Mouse (Mus musculus) lung, adult 18-20 months (tissue): ENCODE measurements around the gene Mdh2.

ENCODE experiments used
- DNase-seq, 2 experiments: peaks; one replicate each; pipeline ENCODE4 v3.0.0; 2022; ENCODE audit warnings: mixed read lengths in 2 of 2

Gene Mdh2

DNA sequence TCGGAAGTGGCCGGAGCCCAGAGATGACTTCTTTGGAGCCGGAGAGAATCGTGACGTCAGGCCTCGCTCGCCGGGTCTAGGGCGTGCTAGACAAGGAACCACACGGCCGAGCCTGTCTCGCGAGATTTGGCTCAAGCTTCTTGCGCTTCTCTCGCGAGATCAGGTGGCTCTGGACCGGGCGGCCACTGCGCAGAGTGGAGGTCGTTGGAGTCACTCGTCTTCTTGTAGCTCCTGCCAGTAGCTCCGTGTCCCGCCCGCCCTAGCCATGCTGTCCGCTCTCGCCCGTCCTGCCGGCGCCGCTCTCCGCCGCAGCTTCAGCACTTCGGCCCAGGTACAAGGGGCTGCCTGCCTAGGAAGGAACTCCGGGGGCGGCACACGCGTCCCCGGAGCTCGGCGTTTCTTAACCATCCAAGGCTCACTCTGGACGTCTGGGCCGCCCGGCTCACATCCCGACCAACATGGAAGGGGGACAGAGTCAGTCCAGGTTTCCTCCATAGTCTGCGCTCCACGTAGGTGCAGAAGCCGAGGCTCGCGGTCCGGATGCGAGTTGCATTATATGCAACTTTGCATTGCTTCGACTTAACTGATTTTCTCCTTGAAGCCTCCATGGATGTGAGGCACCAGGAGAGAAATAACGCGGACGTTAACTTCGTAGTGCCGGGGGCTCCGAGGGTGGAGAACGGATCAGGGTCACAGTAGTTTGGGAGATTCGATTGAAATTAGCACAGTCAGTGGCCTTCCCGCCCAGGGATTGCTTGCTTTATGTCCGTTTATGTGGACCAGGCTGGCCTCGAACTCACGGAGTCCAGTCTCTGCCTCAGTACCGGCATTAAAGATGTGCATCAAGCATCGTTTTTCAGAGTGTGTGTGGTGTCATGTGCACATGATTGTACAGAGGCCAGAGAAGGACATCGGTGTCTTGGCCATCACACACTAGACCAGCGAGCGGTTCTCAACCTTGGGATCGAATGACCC is at the start of gene Mdh2:
Gene Mdh2, plus strand, starts transcription at position 10 of the 975 bp plus-strand sequence.
- DNase-seq: peak; percentile 100

DNA sequence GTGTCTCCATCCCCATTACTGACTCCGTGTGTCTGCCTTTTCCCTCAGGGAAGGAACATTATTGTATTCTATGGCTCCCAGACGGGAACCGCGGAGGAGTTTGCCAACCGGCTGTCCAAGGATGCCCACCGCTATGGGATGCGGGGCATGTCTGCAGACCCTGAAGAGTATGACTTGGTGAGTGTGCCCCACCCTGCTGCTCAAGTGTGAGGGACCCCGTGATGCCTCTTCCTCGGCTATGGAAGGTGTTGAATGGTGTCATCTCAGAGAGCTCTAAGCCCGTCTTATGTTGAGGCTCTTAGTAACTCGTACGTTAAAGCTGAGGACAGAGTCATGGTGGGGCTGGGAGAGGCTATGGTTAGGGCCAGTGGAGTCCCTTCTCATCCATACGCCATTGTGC is 48.9 kb upstream of the Mdh2 start:
- no peak for DNase-seq

DNA sequence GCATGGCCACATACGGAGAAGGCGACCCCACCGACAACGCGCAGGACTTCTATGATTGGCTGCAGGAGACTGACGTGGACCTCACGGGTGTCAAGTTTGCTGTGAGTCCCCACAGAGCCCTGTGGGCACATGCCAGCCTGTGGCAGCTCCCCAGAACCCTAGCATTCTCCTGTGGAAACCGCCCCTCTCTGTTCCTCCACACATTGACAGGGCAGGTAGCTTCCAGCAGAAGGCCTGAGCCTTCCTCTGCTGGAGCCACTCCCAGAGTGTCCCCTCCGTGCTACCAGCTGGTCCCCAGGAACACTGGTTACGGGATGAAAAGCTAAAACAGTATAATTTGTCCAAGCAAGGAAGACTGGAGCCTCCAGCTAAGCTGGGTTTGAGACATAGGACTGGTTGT is 48.0 kb upstream of the Mdh2 start:
- DNase-seq: no peak

DNA sequence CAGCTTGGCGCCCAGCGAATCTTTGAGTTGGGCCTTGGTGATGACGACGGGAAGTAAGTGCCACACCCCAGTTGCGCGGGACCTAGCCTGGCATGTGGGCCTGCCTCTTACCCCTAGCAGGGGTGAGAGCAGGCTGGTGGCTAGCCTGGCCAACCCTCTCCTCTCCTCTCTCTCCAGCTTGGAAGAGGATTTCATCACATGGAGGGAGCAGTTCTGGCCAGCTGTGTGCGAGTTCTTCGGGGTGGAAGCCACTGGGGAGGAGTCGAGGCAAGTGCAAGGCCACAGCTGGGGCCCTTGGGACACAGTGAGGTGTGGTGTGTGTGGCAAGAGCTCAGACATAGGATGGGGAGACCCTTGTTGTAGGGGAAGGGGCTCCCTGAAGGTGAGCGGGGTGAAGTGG is 47.4 kb upstream of the Mdh2 start:
- no peak for DNase-seq

DNA sequence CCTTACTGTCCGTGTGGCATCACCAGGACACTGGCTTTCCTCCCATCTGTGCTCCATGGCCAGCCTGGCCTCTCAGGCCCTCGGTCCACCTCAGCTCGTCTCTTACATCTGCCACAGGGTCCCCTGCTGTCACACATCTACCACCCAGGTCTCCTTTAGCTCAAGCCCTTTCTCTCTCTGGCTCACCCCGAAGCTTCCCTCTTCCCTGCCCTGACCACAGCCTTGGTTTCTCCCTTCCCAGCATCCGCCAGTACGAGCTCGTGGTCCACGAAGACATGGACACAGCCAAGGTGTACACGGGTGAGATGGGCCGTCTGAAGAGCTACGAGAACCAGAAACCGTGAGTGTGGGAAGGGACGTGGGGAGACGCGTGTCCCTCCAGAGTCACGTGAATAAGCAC is 47.0 kb upstream of the Mdh2 start:
- DNase-seq: no peak

DNA sequence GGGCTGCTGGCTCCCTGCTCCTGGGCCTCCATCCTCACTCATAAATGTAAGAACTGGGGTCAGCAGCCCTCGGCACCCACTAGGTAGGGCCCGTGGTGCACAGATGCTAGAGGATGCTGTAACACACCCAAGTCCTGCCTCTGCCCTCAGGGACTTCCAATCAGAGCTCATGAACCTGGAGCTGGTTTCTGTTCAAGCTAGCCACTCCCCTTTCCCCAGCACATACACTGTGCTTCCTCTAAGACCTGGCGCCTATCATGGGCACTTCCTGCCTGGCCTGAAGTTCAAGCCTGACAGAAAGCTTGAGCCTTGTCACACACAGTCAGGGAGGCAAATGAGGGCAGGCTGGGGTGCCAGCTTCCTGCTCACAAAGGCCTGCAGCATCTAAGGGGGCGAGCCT is 45.2 kb upstream of the Mdh2 start:
- DNase-seq: no peak

DNA sequence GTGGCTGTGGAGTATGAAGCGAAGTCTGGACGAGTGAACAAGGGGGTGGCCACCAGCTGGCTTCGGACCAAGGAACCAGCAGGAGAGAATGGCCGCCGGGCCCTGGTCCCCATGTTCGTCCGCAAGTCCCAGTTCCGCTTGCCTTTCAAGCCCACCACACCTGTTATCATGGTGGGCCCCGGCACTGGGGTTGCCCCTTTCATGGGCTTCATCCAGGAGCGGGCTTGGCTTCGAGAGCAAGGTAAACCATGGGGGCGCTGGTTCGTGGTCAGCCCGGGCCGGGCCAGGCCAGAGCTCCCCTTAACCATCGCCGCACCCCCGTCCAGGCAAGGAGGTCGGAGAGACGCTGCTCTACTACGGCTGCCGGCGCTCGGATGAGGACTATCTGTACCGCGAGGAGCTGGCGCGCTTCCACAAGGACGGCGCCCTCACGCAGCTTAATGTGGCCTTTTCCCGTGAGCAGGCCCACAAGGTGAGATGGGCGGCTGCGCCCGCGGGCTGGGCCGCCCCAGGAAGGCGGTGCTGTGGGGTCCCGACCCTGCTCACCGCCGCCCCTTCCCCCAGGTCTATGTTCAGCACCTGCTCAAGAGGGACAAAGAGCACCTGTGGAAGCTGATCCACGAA is 44.1 kb upstream of the Mdh2 start:
- no peak for DNase-seq

DNA sequence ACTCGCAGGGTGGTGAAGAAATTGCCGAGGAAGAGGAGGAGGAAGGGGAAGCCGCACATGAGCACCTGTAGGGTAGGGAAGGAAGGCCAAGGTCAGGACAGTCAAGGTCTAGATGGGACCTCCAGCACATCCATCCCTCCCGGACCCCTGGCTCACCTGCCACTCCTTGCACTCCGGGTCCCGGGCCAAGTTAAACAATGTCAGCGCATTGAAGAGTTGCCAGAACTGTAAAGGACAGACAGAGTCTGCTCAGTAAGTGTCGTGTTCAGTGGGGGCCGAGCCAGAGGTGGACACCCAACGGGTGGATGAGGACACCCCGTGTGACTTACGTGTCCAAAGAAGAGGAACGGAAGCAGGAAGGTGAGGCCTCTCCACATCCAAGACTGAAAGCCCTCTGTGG is 42.5 kb upstream of the Mdh2 start:
- DNase-seq: no peak

DNA sequence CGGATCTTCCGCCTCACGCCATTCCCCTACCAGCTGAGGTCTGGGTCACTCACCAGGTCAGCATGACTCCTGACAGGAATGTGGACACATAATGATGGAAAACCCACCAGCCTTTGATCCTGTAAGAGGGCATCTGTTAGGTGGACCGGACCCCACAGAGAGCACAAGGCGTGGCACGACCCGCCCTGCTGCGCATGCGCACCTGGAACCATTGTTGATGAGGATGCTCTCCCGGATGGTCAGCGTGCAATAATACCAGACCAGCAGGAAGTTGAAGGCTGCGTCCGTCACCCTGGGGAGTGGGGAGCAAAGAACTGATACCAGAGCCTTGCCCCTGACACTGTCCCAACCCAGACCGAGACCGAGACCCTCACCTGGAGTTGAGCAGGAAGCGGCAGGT is 41.7 kb upstream of the Mdh2 start:
- DNase-seq: no peak

DNA sequence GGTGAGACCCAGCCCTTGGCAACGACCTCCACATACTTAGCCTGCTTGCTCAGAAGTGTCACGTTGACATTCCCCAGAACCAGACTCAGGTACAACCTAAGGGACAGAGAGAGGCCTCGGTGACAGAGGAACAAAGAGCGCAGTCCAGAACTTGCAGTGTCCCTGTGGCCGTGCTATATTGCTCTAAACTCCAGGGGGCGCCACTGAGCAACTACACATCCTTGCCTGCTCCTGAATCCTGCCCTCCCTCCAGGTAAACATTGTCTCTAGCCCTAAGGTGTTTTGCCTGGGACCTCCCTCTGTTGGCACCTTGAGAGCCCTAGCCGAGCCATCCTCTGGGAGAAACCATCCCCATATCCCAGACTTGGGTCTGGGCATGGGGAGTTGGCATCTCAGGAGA is 41.1 kb upstream of the Mdh2 start:
- no peak for DNase-seq

DNA sequence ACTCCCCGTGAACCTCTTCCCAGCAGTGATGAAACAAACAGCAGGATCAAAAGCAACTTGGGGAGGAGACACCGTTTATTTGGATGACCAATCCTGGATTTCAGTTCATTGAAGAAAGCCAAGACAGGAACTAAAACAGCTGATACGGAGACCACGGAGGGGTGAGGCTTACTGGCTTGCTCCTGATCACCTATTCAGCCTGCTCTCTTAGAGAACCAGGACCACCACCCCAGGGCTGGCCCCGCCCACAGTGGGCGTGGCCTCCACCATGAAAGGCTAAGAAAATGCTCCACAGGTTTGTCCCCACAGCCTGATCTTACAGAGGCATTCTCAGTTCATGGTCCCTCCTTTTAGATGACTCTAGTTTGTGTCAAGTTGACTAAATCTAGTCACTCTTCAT is 40.0 kb upstream of the Mdh2 start:
- DNase-seq: no peak

DNA sequence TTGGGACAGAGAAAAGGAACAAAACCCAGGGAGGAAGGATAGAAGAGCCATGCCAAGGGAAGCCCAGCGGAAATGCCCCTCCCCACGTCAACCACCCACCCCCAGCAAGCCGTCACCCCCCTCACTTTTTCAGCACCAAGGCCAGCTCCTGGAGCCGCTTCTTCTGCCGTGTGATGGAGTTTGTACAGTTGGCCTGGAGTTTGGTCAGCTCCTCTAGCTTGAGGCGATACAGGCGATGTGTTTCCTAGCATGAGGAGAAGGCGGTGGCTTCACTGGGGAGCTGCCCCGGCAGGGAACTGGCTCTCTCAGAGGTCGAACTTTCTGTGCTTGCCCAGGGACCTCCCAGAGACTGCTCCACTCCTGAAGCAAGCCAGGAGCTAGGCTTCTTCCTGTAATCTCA is 36.1 kb upstream of the Mdh2 start:
- no peak for DNase-seq

DNA sequence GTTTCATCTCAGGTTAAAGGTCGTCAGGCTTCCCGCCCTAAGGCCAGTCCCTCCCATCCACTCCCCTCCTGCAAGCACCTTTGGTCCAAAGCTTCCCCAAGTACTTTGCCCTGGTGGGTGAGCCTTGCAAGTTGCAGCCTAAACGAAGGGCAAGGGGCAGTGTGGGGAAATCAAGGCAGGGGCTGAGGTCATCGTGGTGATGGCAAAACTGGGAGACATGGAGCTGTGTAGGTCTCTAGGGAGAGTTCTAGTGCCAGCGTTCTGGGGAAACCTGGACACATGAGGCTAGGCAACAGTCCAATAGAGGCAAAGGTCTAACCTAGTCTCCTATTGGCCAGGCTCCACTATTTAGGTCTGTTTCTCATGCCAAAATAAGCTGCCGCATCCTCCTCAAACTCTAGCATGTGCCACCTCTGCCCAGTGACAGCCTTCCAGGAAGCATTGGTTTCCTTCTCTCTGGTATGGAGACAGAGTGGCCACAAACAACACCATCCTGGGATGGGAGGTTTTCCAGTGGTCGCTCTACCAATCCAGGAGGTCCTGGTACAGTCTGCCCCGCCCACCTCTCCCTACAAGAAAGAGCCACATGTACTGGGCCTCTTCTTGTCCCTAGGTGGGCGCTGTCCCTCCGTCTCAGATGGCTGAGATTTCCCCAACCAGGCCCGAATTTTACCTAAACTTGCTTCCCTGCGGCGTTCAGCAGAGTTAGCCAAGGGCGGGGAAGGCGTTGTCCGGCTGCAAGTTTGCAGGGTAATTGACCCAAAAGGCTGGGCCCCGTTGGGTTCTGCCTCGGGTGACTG is 35.1 kb upstream of the Mdh2 start:
- peak in 1 of 2 experiments; percentile 54 for DNase-seq

DNA sequence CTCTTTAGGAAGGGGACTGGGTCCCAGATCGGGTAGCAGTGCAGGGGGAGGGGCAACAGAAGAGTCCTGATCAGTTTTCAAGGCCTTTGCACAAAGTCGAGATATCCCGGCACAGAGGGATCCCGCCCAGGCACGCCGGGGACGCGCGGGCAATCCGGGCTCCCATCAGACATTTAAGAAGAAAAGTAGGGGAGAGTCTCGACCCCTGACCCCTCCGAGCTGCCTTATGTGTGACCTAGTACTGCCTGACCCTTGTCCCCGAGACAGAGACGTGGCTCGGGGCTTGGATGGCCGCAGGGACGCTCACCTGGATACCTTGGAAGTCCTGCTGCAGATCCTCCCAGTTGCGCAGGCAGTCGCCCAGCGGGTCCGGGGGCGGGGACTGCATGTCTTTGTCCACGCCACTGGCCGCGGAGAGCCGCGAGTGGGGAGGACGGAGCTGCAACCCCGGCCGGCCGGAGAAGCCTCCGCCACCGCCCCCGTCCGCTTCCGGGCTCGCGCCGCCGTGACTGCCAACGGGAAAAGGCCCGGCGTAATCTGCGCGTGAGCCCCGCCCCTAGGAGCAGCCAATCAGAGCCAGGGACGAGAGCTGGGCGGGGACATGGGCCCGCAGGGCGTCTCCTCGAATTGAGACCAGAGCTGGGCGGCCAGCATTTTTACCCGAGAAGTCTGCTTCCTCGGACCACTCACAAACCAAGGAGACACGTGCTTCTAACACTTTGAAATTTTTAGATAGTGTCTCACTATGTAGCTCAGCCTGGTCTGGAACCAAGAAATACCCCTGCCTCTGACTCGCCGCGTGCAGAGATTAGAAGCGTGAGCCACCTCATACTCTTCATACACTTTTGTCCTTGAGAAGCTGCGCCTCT is 34.3 kb upstream of the Mdh2 start, which contains the start of gene Tmem120a:
Gene Tmem120a, minus strand, starts transcription at position 708 of the 869 bp plus-strand sequence.
- DNase-seq: peak; percentile 97 to 98

DNA sequence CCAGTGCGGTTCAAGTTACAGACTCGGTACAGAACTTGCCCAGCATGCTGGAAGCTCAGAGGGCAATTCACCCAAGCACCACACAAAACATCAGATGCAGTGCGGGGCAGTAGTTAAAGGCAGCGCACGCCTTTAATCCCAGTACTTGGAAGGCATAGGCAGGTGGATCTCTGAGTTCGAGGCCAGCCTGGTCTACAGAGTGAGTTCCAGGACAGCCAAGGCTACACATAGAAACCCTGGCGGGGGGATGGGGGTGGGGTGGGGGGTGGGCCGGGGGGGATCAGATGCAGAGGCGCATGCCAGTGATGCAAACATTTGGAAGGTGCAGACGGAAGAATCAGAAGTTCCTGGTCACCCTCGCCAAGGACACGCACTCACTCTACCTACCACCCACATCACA is 33.5 kb upstream of the Mdh2 start:
- no peak for DNase-seq

DNA sequence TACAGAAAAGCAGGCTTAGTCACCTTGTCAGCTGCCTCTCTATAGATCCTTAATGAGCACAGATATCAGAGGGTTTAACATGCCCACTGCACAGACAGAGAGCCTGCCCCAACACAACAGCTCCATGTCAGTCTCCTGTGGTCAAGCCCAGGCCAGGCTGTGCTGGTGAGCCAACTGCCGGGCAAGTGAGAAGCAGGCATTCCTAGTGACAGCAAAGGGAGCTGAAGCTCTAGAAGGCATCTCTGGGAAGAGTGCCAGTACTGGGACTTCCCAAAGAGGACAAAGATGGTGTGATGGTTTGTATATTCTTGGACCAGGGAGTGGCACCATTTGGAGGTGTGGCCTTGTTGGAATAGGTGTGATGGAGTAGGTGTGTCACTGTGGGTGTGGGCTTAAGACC is 27.2 kb upstream of the Mdh2 start:
- no peak for DNase-seq

DNA sequence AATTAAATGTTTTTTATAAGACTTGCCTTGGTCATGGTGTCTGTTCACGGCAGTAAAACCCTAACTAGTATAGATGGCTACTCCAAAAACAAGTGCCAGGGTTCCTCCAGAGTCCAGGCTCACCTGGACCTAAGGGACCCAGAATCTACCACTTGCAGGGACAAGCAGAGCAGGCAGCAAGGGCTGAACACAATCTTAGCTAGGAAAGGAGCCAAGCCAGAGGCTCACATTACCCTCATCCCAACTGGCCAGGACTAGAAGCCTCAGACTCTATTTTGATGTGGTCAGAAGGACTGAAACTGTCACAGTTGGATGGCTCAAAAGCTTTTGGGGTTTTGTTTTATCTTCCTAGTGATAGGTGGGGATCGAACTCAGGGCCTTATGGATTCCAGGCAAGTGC is 26.7 kb upstream of the Mdh2 start:
- no peak for DNase-seq

DNA sequence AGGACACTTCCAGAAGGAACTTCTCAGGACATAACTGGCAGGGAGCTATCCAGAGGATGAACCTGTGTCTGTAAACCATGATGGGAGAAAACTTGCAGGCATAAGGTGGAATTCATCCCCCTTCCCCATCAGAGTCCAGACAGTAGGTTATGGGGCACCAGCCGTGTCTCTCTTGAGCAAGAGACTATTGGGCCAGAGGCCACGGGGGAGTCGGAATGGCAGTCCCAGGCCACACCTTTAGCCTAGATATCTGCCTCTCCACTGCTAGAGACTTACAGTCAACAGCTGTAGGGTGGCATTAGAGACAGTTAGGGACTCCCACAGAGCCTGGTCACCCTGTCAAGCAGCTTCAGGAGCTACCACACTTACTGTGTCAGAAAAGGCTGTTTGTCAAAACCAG is 16.4 kb upstream of the Mdh2 start:
- DNase-seq: peak in 1 of 2 experiments; percentile 28

DNA sequence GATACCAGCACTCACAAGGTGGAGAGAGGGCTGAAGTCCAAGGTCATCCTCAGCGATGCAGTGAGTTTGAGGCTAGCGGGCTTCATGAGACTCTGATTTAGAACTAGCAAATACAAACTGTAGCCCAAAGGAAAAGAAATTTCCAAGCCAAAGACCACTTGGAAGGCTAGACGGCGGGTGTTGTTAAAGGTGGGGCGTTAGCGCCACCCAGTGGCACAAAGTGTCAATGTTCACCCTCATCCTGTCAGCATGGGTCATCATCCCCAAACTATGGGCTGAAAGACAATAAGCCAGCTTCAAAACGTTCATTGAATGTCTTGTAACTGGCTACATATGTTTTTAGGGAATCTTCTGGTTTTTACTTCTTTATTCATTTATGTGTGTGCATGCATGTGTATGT is 14.8 kb upstream of the Mdh2 start:
- DNase-seq: peak; percentile 61 to 62

DNA sequence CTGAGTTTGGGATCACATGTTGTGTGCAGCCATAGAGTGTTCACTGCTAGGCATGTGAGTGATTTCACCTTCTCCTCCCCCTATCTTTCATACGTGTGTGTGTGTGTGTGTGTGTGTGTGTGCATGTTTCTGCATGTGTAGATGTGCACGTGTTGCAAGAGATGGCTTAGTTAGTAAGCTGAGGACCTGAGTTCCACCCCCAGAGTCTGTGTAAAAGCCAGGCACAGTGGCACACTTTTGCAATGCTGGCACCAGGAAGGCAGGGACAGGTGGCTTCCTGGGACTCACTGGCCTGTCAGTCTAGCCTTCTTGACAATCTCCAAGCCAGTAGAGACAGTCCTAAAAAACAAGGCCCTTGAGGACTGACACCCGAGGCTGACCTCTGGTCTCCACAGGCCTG is 13.3 kb upstream of the Mdh2 start:
- no peak for DNase-seq

DNA sequence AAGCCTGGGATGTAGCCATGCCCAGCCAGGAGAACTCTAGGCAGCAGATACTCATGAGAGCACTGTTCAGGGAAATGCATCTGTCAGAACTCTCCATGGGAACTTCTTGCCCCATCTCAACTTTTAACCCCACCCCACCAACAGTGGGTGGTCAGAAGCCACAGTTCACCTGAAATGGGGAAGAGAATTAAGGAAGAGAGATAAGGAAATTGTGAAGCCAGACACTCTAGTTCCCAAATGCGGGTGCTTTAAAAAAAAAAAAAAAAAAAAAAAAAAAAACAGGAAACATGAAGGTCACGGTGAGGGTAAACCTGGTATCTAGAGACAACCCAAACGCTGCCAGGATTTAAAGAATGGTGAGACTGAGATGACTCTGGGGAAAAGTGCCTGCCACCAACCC is 5.8 kb upstream of the Mdh2 start:
- peak; percentile 14 to 25 for DNase-seq

DNA sequence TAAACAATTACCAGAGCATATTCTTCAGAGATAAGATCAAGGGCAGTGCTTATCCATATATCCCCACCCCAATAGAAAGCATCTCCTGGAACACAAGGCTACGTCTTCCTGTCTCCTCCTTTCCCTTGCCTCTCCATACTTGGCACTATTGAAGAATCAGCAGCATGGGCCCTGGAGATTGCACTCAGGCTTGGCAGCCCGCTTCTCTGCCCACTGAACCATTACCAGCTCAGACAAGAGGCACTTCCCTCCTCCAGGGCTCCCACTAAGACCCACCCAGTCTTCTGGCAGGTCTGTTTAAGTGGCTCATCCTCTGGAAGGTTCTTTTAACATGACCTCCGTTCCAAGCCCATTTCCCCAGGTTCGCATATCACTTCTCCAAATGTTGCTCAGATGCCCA is 1.7 kb upstream of the Mdh2 start:
- DNase-seq: no peak
